Mouse (Mus musculus): ENCODE data around the gene Ptbp3. TPM values are rescaled to one million over a fixed set of nuclear protein-coding genes. Genes with fewer than 3 reads are reported as not detected.

The Ptbp3 gene
- polyA plus RNA-seq (2012; rRNA removed) = 38.6 and 48.7 TPM in 2 replicates

GRCm38 (mm10) chr4:59549175-59549976 is at the start of gene Ptbp3:
Gene Ptbp3 (minus strand): TSS chr4:59549364.

GRCm38 (mm10) chr4:59581314-59582185 is 32.4 kb upstream of the Ptbp3 start, which contains the start of gene Hsdl2:
Gene Hsdl2 (plus strand): TSS chr4:59581563.

GRCm38 (mm10) chr4:59437990-59438854 is 110.9 kb downstream of the Ptbp3 start, which contains the start of gene Susd1:
Gene Susd1 (minus strand): TSS chr4:59438633.

Other genes with a start within 250 kb of the Ptbp3 start
- 2.6 and 2.9 TPM in 2 replicates for gene Susd1, start 110.7 kb downstream of the Ptbp3 start, polyA plus RNA-seq (2012; rRNA removed)
- 4.6 and 7.6 TPM in 2 replicates for gene Hsdl2, start 32.2 kb upstream of the Ptbp3 start, polyA plus RNA-seq (2012; rRNA removed)
- gene E130308A19Rik, start 76.8 kb upstream of the Ptbp3 start, polyA plus RNA-seq (2012; rRNA removed) = 3.5 TPM in 2 replicates